Mouse (Mus musculus): Measurements from ENCODE around the gene Cyp1a2.

The Cyp1a2 gene

GRCm38 (mm10) chr9:57671500-57671899 is 12.0 kb downstream of the Cyp1a2 start:
- no peak for DNase-seq (ENCODE audit: low read depth, low spot score)

- DNase-seq (ENCODE audit: low read depth, low spot score): no peak
Observed at GRCm38 (mm10) chr9:57671037-57671436, 12.5 kb downstream of the Cyp1a2 start.

GRCm38 (mm10) chr9:57669566-57669965 is 13.9 kb downstream of the Cyp1a2 start:
- DNase-seq (ENCODE audit: low read depth, low spot score): no peak

DNA sequence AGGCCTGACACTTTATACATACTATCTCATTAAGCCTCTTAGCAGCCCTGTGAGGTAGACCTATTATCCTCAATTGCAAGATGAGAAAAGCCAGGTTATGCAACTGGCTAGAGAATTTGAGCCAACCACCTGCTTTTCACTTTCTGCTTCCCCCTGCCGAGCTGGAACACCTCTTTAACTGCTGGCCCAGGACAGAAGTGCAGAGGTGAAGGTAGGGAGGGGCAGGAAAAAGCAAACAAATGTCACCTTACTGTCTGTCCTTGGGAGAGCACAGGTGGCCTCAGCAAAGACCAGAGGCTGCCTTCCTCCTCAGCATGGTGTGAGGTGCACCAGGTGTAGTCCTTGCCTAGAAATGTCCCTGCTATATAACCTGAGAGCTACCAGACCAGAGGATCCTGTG is 15.2 kb downstream of the Cyp1a2 start:
- no peak for DNase-seq (ENCODE audit: low read depth, low spot score)

DNA sequence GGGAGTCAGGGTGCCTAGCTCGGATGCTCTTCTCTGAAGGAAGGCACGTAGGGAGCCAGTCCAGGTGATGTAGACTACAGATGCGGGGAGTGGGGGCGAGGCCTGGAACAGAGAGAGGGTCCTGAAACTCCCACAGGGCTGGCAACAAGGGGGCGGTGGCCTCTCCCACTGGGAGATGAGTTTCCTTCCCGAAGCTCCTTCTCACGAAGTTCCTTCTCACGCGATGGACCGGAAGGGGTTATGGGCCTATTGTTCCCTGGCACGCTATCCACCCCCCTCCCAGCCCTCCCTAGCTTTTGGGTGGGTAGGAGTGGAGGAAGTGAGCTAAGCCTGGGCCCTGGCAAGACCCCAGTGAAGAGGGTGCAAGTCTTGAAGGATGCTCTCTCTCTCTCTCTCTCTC is 15.7 kb downstream of the Cyp1a2 start:
- DNase-seq (ENCODE audit: low read depth, low spot score): no peak

DNA sequence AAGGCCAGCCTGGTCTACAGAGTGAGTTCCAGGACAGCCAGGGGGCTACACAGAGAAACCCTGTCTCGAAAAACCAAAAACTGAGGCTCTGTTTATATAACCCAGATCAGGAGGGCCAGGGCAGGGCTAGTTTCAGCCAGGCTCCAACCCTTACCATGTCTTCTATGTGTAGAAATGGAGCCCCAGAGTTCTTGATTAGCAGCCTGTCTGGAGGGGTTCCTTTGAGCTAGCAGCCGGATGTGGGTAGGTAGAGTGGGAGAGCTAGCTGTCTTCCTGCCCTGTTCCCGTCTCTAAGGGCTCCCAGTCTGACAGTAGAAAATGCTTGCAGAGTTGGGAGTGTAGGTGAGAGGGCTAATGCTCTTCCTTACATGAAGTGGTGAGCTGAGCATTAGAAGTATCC is 16.4 kb downstream of the Cyp1a2 start:
- no peak for DNase-seq (ENCODE audit: low read depth, low spot score)

GRCm38 (mm10) chr9:57666536-57666935 is 17.0 kb downstream of the Cyp1a2 start:
- no peak for DNase-seq (ENCODE audit: low read depth, low spot score)

- no peak for DNase-seq (ENCODE audit: low read depth, low spot score)
Observed at GRCm38 (mm10) chr9:57664616-57665015, 18.9 kb downstream of the Cyp1a2 start.

GRCm38 (mm10) chr9:57661552-57661951 is 22.0 kb downstream of the Cyp1a2 start:
- DNase-seq (ENCODE audit: low read depth, low spot score): no peak

DNA sequence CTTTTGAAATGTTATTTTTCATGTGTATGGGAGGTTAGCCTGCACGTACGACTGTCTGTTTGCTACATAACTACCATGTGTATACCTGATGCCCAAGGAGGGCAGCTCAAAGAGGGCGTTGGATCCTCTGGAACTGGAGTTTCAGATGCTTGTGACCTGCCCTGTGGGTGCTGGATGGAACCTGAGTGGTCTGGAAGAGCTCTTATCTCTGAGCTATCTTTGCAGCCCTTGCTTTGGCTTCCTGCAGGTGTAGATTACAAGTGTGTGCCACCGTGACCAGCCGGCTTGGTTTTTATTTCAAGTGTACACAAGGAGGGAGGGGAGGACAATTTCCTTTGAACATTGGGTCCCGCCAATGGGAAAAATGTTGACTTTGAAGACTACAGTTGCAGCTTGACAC is 23.0 kb downstream of the Cyp1a2 start:
- DNase-seq (ENCODE audit: low read depth, low spot score): no peak

GRCm38 (mm10) chr9:57659774-57660173 is 23.7 kb downstream of the Cyp1a2 start:
- peak; percentile 79 for DNase-seq (ENCODE audit: low read depth, low spot score)

DNA sequence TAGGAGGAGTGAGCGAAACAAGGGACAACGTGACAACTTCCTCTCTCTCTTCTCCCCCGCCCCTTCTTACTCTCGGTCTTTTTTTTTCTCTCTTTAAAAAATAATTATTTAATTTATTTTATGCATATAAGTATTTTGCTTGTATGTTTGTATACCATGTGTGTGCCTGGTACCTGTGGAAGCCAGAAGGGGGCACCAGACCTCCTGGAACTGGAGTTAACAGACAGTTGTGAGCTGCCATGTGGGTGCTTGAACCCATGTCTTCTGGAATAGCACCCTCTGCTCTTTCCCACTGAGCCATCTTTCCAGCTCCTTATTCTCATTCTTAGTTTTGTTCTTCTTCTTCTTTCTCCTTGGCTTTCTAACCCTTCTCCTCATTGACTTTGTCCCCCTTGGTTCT is 24.5 kb downstream of the Cyp1a2 start:
- no peak for DNase-seq (ENCODE audit: low read depth, low spot score)

- no peak for DNase-seq (ENCODE audit: low read depth, low spot score)
Observed at GRCm38 (mm10) chr9:57657843-57658242, 25.7 kb downstream of the Cyp1a2 start.

GRCm38 (mm10) chr9:57656631-57657350 is 26.7 kb downstream of the Cyp1a2 start:
- DNase-seq (ENCODE audit: low read depth, low spot score): no peak

GRCm38 (mm10) chr9:57655749-57656148 is 27.8 kb downstream of the Cyp1a2 start:
- DNase-seq (ENCODE audit: low read depth, low spot score): peak; percentile 95

- no peak for DNase-seq (ENCODE audit: low read depth, low spot score)
Observed at GRCm38 (mm10) chr9:57654966-57655365, 28.5 kb downstream of the Cyp1a2 start.

- no peak for DNase-seq (ENCODE audit: low read depth, low spot score)
Observed at GRCm38 (mm10) chr9:57653283-57653682, 30.2 kb downstream of the Cyp1a2 start, which contains the start of gene Csk. TSS of gene Csk (minus strand) at chr9:57653631.

DNA sequence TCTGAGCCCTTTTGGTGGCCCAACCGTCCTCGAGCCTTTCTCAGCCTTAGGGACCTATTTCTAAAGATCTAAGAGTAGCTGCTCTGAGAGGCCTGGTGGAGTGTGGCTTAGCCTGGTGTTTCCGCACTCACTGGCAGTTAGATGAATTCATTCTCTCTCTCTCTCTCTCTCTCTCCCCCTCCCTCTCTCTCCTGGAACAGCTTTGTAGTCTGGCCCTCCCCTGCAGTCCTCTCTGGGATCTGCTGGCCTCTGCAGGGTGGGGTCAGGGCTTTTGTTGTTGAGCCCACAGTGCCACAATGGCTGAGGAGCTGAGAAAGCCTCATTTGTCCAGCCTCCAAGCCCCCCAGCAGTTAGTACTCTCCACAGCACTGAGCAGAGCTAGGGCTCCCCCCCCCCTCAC is 30.6 kb downstream of the Cyp1a2 start:
- DNase-seq (ENCODE audit: low read depth, low spot score): no peak

- no peak for DNase-seq (ENCODE audit: low read depth, low spot score)
Observed at GRCm38 (mm10) chr9:57652351-57652750, 31.2 kb downstream of the Cyp1a2 start.

DNA sequence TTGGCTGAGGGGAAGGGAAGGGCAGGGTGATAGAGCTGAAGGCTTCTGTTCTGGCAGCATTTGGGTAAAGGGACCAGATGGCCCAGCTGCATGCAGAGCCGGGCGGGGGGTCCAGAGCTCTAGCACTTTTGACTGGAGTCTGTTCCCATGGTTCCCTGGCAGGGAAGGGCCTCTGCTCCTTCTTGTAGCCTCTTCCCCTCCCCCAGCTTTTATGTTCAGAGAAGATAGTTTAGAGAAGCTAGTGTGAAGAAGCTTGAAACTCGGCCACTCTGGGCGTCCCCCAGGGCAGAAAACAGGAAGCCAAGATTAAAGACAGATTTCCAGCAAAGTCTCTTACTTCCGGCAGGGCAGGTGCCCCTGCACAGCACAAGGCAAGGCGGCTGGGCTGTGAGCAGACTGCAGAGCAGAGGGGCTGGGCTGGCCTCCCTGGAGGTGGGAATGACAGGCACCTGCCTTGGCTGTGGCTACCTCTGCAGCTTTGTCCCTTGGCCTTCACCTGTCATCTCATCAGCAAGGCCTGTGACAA is 32.7 kb downstream of the Cyp1a2 start:
- no peak for DNase-seq (ENCODE audit: low read depth, low spot score)

DNA sequence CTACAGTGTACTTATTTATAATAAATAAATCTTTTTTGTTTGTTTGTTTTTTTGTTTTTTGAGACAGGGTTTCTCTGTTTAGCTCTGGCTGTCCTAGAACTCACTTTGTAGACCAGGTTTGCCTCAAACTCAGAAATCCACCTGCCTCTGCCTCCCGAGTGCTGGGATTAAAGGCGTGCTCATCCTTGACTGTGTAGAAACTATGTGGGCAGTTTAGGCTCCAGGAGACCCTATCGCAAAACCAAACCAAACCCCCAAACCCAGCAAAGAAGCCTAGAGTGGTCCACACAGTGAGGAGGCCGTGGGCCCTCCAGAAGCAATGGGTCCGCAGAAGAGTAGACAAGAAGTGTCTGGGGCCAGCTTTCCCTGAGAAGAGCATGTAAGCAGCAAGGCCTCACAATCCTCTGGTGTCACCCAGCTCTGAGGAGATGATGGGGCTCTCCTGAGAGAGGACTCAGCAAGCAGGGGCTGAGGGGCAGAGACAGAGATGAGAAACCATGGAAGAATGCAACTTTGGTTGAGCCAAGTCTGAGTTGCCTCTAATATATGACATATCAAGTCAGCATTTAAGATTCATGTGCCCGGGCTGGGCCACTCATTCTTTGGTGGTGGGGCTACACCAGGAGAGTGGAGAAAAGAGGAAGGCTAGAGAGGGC is 33.2 kb downstream of the Cyp1a2 start:
- DNase-seq (ENCODE audit: low read depth, low spot score): no peak

- no peak for DNase-seq (ENCODE audit: low read depth, low spot score)
Observed at GRCm38 (mm10) chr9:57647286-57648108, 36.0 kb downstream of the Cyp1a2 start.

All from mesoderm, embryonic 11.5 days (tissue).